In genomic region chr6:89035061-89035835, GRCm38 (mm10) we compare ENCODE assay signal across 11 mouse cellular contexts.
DNase-seq lines count a peak whose midpoint lies in the region; ATAC-seq and TF ChIP-seq lines count a peak whose summit lies in the region.
"Had no signal": no experiment of that assay in that cellular context is flagged by ENCODE, and none has a peak within 500 bp of the region (broad histone marks: within the 10 kb centered on the region; RNA-seq: fewer than 3 reads in every experiment).

No protein-coding gene starts in this region.

- no peak overlapping the region for H3K27ac ChIP-seq in kidney, adult 2 months (ENCODE audit: insufficient read depth, low read depth, low read length)
- peak overlapping the region; percentile 57 for H3K27ac ChIP-seq in embryonic facial prominence, embryonic 10.5 days (replicated peaks)
- peak overlapping the region; percentile 82 for H3K27ac ChIP-seq in hindbrain, embryonic 15.5 days (replicated peaks)
- peak overlapping the region; percentile 94 for H3K27ac ChIP-seq in midbrain, embryonic 16.5 days (ENCODE audit: low read length)
- no peak overlapping the region for H3K27ac ChIP-seq in liver, embryonic 12.5 days
- H3K27ac ChIP-seq: embryonic facial prominence, embryonic 12.5 days; liver, embryonic 14.5 days had no signal

- no peaks in the 10 kb centered on the region for H3K36me3 ChIP-seq in kidney, adult 2 months (ENCODE audit: control insufficient read depth, insufficient read depth, low read length)
- no peaks in the 10 kb centered on the region for H3K36me3 ChIP-seq in embryonic facial prominence, embryonic 10.5 days (replicated peaks)
- H3K36me3 ChIP-seq in hindbrain, embryonic 15.5 days, result no peaks in the 10 kb centered on the region
- H3K36me3 ChIP-seq in midbrain, embryonic 16.5 days (ENCODE audit: control insufficient read depth, insufficient read depth, low read length), result no peaks in the 10 kb centered on the region
- H3K36me3 ChIP-seq in liver, embryonic 12.5 days, result no peaks in the 10 kb centered on the region
- H3K36me3 ChIP-seq: embryonic facial prominence, embryonic 12.5 days had no signal

- no peaks in the 10 kb centered on the region for H3K4me1 ChIP-seq in kidney, adult 2 months (ENCODE audit: control insufficient read depth, insufficient read depth, low read length)
- peaks cover 29% of the 10 kb centered on the region for H3K4me1 ChIP-seq in embryonic facial prominence, embryonic 10.5 days
- H3K4me1 ChIP-seq in hindbrain, embryonic 15.5 days (replicated peaks), result peaks cover 26% of the 10 kb centered on the region
- peaks cover 30% of the 10 kb centered on the region for H3K4me1 ChIP-seq in midbrain, embryonic 16.5 days (ENCODE audit: control insufficient read depth, insufficient read depth, low read length)
- no peaks in the 10 kb centered on the region for H3K4me1 ChIP-seq in liver, embryonic 12.5 days
- H3K4me1 ChIP-seq: embryonic facial prominence, embryonic 12.5 days had no signal

- H3K27me3 ChIP-seq in kidney, adult 2 months (replicated peaks; ENCODE audit: control insufficient read depth, insufficient read depth, low read length), result no peaks in the 10 kb centered on the region
- H3K27me3 ChIP-seq in embryonic facial prominence, embryonic 10.5 days (replicated peaks; ENCODE audit: low read depth, poor library complexity, severe bottlenecking), result no peaks in the 10 kb centered on the region; the same call in none of the 2 replicates
- 0 out of 2 replicates have a peak, but pooled peaks cover 7% of the 10 kb centered on the region for H3K27me3 ChIP-seq in hindbrain, embryonic 15.5 days
- H3K27me3 ChIP-seq in midbrain, embryonic 16.5 days (ENCODE audit: control insufficient read depth, insufficient read depth, low read depth, low read length), result no peaks in the 10 kb centered on the region
- peaks cover 18% of the 10 kb centered on the region; the same call in 1 of the 2 replicates for H3K27me3 ChIP-seq in liver, embryonic 12.5 days (replicated peaks)
- H3K27me3 ChIP-seq: embryonic facial prominence, embryonic 12.5 days had no signal

- no peaks in the 10 kb centered on the region for H3K9me3 ChIP-seq in embryonic facial prominence, embryonic 10.5 days
- H3K9me3 ChIP-seq in hindbrain, embryonic 15.5 days, result no peaks in the 10 kb centered on the region
- H3K9me3 ChIP-seq in midbrain, embryonic 16.5 days (replicated peaks; ENCODE audit: control insufficient read depth, low read length, poor library complexity, severe bottlenecking), result no peaks in the 10 kb centered on the region
- H3K9me3 ChIP-seq in liver, embryonic 12.5 days (replicated peaks), result no peaks in the 10 kb centered on the region
- H3K9me3 ChIP-seq: embryonic facial prominence, embryonic 12.5 days had no signal

- DNase-seq in kidney, postnatal 10 days, result peak; percentile 39
- DNase-seq in kidney, adult 2 months, result no peak
- DNase-seq in embryonic facial prominence, embryonic 10.5 days (ENCODE audit: low spot score), result no peak
- DNase-seq in urinary bladder, adult 2 months (ENCODE audit: low spot score), result no peak
- DNase-seq in ovary, postnatal 10 days (ENCODE audit: low spot score), result no peak
- DNase-seq: kidney, postnatal 25 days had no signal

- H3K4me2 ChIP-seq in hindbrain, embryonic 15.5 days, result peak overlapping the region; percentile 40
- peak overlapping the region; percentile 44 for H3K4me2 ChIP-seq in midbrain, embryonic 16.5 days (ENCODE audit: low read length)
- H3K4me2 ChIP-seq in liver, embryonic 12.5 days, result no peak overlapping the region
- H3K4me2 ChIP-seq: embryonic facial prominence, embryonic 12.5 days had no signal

- H3K9ac ChIP-seq in hindbrain, embryonic 15.5 days, result peak overlapping the region; percentile 15; the same call in 1 of the 2 replicates
- peak overlapping the region; percentile 54; the same call in 1 of the 2 replicates for H3K9ac ChIP-seq in midbrain, embryonic 16.5 days (ENCODE audit: low read depth, low read length)
- H3K9ac ChIP-seq in liver, embryonic 12.5 days, result no peak overlapping the region
- H3K9ac ChIP-seq: embryonic facial prominence, embryonic 12.5 days; liver, embryonic 14.5 days had no signal

- WGBS in kidney, adult 2 months, result 53% methylated on average over 13 of the region's 13 CpGs
- 58% methylated on average over 13 of the region's 13 CpGs for WGBS in embryonic facial prominence, embryonic 10.5 days
- WGBS in hindbrain, embryonic 15.5 days, result 24% methylated on average over 13 of the region's 13 CpGs
- 19% methylated on average over 13 of the region's 13 CpGs for WGBS in midbrain, embryonic 16.5 days
- WGBS in liver, embryonic 12.5 days (ENCODE audit: insufficient replicate concordance), result 68% methylated on average over 13 of the region's 13 CpGs

- no peak for TF ChIP-seq CTCF in kidney, adult 2 months (conservative IDR thresholded peaks at IDR 0.05; ENCODE audit: insufficient read depth, insufficient read length, low read depth, low read length)

- H3K4me3 ChIP-seq in kidney, adult 2 months (ENCODE audit: insufficient read depth, low read depth, low read length), result no peak overlapping the region
- H3K4me3 ChIP-seq in embryonic facial prominence, embryonic 10.5 days, result no peak overlapping the region
- no peak overlapping the region for H3K4me3 ChIP-seq in hindbrain, embryonic 15.5 days
- no peak overlapping the region for H3K4me3 ChIP-seq in midbrain, embryonic 16.5 days (ENCODE audit: low read depth, low read length)
- no peak overlapping the region for H3K4me3 ChIP-seq in liver, embryonic 12.5 days
- H3K4me3 ChIP-seq: embryonic facial prominence, embryonic 12.5 days had no signal

- ATAC-seq in hindbrain, embryonic 15.5 days (ENCODE audit: low FRiP score, low read depth), result peak; percentile 57
- peak; percentile 88 for ATAC-seq in midbrain, embryonic 16.5 days
- ATAC-seq in liver, embryonic 12.5 days, result no peak

- TF ChIP-seq POLR2A in kidney, adult 2 months (IDR thresholded peaks at IDR 0.05; ENCODE audit: low read depth, low read length), result no peak

Comparison
In these comparisons a context has a peak if more than half of its experiments do, and no peak if none do; other contexts are left out.
1. H3K27ac ChIP-seq: peak in embryonic facial prominence, embryonic 10.5 days (single experiment), hindbrain, embryonic 15.5 days (single experiment) and midbrain, embryonic 16.5 days (single experiment); none in kidney, adult 2 months (single experiment) and liver, embryonic 12.5 days (single experiment).